Mouse (Mus musculus): ENCODE data around the gene Pkd2. TPM values are rescaled to one million over a fixed set of nuclear protein-coding genes. Genes with fewer than 3 reads are reported as not detected.
A peak's percentile ranks its signal among the peaks of the same experiment; 100 is the strongest.

Pkd2 gene
- total and polyA plus RNA-seq, 2 experiments = 5.7 to 11.2 TPM

DNA sequence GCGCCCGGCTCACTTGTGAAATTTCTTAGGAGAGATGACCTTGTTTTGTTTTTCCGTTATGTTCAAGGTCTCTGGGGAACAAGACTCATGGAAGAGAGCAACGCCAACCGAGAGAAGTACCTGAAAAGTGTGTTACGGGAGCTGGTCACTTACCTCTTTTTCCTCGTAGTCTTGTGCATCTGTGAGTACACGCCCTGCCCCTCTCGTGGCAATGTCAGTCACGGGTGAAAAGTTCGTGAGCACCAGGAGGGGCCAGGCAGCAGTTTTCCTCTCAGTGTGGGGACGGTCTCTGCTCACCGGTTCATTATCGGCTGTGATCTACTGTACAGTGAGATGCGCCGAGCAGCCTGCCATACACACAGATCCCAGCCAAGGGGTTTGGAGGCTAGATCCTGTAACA, 7.6 kb downstream of the Pkd2 start:
- WGBS = 98% methylated on average over 16 of the region's 16 CpGs
- peaks cover 6% of the 10 kb centered on the region for H3K36me3 ChIP-seq (ENCODE audit: control insufficient read depth, insufficient read depth, low read length)
- H3K9ac ChIP-seq (ENCODE audit: low read depth, low read length) = no peak overlapping the region
- H3K27ac ChIP-seq (replicated peaks; ENCODE audit: insufficient read depth, low read depth, low read length) = no peak overlapping the region
- TF ChIP-seq CTCF (IDR thresholded peaks at IDR 0.05; ENCODE audit: low read depth, low read length) (no peak), POLR2A (IDR thresholded peaks at IDR 0.05; ENCODE audit: extremely low read depth, insufficient read depth, low read length) (no peak)
- no peak overlapping the region for H3K4me3 ChIP-seq (ENCODE audit: insufficient read depth, low read depth, low read length)
- DNase-seq (ENCODE audit: extremely low read depth, low read depth, low spot score) = no peak
- H3K79me2 ChIP-seq (ENCODE audit: control insufficient read depth, insufficient read depth, low read length) = peaks cover 3% of the 10 kb centered on the region; the same call in 1 of the 2 replicates
- no peaks in the 10 kb centered on the region for H3K27me3 ChIP-seq (ENCODE audit: control insufficient read depth, insufficient read depth, low read length)
- H3K4me1 ChIP-seq (ENCODE audit: control insufficient read depth, insufficient read depth, low read length) = no peaks in the 10 kb centered on the region; the same call in none of the 2 replicates

DNA sequence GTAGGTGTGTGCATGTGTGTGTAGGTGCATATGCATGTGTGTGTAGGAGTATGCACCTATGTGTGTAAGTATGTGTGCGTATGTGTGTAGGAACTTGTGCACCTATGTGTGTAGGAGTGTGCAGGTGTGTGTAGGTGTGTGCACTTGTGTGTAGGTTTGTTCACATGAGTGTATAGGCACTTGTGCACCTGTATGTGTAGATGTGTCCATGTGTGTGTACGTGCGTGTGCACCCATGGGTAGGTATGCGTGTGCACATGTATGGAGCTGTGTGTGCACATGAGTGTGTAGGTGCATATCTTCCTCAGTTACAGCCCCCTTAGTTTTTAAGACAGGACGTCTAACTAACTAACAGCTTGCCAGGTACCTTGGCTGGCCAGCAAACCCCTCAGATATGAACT, 9.3 kb downstream of the Pkd2 start:
- Histone ChIP-seq H3K36me3 (ENCODE audit: control insufficient read depth, insufficient read depth, low read length) (peaks cover 21% of the 10 kb centered on the region), H3K27ac (replicated peaks; ENCODE audit: insufficient read depth, low read depth, low read length) (no peak overlapping the region), H3K9ac (ENCODE audit: low read depth, low read length) (no peak overlapping the region), H3K79me2 (ENCODE audit: control insufficient read depth, insufficient read depth, low read length) (no peaks in the 10 kb centered on the region), H3K4me1 (ENCODE audit: control insufficient read depth, insufficient read depth, low read length) (no peaks in the 10 kb centered on the region; the same call in none of the 2 replicates), H3K4me3 (ENCODE audit: insufficient read depth, low read depth, low read length) (no peak overlapping the region), H3K27me3 (ENCODE audit: control insufficient read depth, insufficient read depth, low read length) (no peaks in the 10 kb centered on the region)
- 93% methylated on average over 5 of the region's 5 CpGs for WGBS
- DNase-seq (ENCODE audit: extremely low read depth, low read depth, low spot score) = no peak
- TF ChIP-seq CTCF (IDR thresholded peaks at IDR 0.05; ENCODE audit: low read depth, low read length) = no peak
- no peak for TF ChIP-seq POLR2A (IDR thresholded peaks at IDR 0.05; ENCODE audit: extremely low read depth, insufficient read depth, low read length)

DNA sequence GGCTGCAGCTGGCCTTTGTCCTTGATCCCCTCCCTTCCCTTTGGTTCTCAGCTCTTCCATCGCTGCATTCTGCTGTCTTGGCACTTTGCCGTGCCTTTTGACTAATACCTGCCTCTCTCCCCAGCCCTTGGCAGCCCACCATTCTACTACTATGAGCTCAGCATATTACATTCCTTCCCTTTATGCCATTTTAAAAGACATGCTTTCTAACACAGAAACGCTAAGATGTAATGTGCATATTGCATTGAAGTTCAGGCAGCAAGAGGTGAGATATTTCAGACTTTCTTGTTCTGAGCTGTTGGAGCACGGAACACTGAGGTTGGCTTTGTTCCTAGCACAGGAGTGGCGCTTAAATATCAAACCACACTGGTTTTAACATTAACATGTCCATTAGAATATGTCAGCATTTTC, 11.7 kb downstream of the Pkd2 start:
- H3K4me1 ChIP-seq (ENCODE audit: control insufficient read depth, insufficient read depth, low read length) = no peaks in the 10 kb centered on the region; the same call in none of the 2 replicates
- DNase-seq (ENCODE audit: extremely low read depth, low read depth, low spot score) = peak; percentile 82
- H3K79me2 ChIP-seq (ENCODE audit: control insufficient read depth, insufficient read depth, low read length) = no peaks in the 10 kb centered on the region
- H3K36me3 ChIP-seq (ENCODE audit: control insufficient read depth, insufficient read depth, low read length) = peaks cover 19% of the 10 kb centered on the region
- no peak for TF ChIP-seq POLR2A (IDR thresholded peaks at IDR 0.05; ENCODE audit: extremely low read depth, insufficient read depth, low read length)
- no peak for TF ChIP-seq CTCF (IDR thresholded peaks at IDR 0.05; ENCODE audit: low read depth, low read length)
- no peak overlapping the region for H3K27ac ChIP-seq (replicated peaks; ENCODE audit: insufficient read depth, low read depth, low read length)
- 34% methylated on average over 5 of the region's 5 CpGs for WGBS
- no peak overlapping the region for H3K9ac ChIP-seq (ENCODE audit: low read depth, low read length)
- no peaks in the 10 kb centered on the region for H3K27me3 ChIP-seq (ENCODE audit: control insufficient read depth, insufficient read depth, low read length)
- no peak overlapping the region for H3K4me3 ChIP-seq (ENCODE audit: insufficient read depth, low read depth, low read length)

DNA sequence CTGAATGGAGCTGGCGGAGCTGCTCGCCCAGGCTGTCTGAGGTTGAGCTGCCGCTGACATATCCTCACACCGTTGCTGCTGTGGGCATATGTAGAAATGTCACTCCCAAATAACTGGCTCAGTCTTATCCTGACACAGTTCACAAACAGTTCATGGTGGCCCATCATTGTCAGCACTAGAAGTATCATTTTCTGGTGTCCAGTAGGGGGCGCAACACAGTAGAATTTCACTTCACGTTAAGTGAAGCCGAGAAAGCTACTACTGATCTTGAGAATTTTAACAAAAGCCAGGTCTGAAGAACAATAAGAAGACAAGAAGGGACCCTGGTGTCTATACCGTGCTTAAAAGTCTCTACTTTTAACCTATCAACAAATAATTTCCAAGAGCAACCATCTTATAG, 13.1 kb downstream of the Pkd2 start:
- Histone ChIP-seq H3K36me3 (ENCODE audit: control insufficient read depth, insufficient read depth, low read length) (peaks cover 22% of the 10 kb centered on the region), H3K79me2 (ENCODE audit: control insufficient read depth, insufficient read depth, low read length) (no peaks in the 10 kb centered on the region), H3K27me3 (ENCODE audit: control insufficient read depth, insufficient read depth, low read length) (no peaks in the 10 kb centered on the region), H3K9ac (ENCODE audit: low read depth, low read length) (no peak overlapping the region), H3K4me1 (ENCODE audit: control insufficient read depth, insufficient read depth, low read length) (no peaks in the 10 kb centered on the region; the same call in none of the 2 replicates), H3K4me3 (ENCODE audit: insufficient read depth, low read depth, low read length) (no peak overlapping the region), H3K27ac (replicated peaks; ENCODE audit: insufficient read depth, low read depth, low read length) (no peak overlapping the region)
- 97% methylated on average over 8 of the region's 8 CpGs for WGBS
- DNase-seq (ENCODE audit: extremely low read depth, low read depth, low spot score) = peak; percentile 12
- TF ChIP-seq POLR2A (IDR thresholded peaks at IDR 0.05; ENCODE audit: extremely low read depth, insufficient read depth, low read length) (no peak), CTCF (IDR thresholded peaks at IDR 0.05; ENCODE audit: low read depth, low read length) (no peak)

DNA sequence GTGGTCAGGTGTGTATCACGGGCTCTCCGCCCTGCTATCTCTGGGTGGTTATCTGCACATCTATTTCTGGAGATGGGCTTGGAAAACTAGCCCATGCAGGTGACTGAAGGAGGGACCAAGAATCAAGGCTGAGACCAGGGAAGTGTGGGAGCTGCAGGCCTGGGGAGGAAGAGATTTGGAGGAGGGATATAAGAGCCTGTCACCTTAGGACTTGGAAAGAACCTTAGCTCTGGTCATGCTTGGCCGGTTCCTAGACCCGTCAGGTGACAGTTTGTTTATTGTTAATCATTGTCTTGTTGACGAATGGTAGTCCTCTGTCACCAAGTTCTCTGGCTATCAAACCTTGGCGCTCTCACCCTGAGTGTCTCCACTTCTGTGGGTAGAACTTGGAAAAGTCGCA, 21.1 kb downstream of the Pkd2 start:
- no peak overlapping the region for H3K27ac ChIP-seq (replicated peaks; ENCODE audit: insufficient read depth, low read depth, low read length)
- peak; percentile 28 for DNase-seq (ENCODE audit: extremely low read depth, low read depth, low spot score)
- TF ChIP-seq CTCF (IDR thresholded peaks at IDR 0.05; ENCODE audit: low read depth, low read length) (no peak), POLR2A (IDR thresholded peaks at IDR 0.05; ENCODE audit: extremely low read depth, insufficient read depth, low read length) (no peak)
- no peak overlapping the region for H3K9ac ChIP-seq (ENCODE audit: low read depth, low read length)
- WGBS = 76% methylated on average over 7 of the region's 7 CpGs
- H3K36me3 ChIP-seq (ENCODE audit: control insufficient read depth, insufficient read depth, low read length) = peaks cover 30% of the 10 kb centered on the region
- no peaks in the 10 kb centered on the region for H3K4me1 ChIP-seq (ENCODE audit: control insufficient read depth, insufficient read depth, low read length)
- H3K4me3 ChIP-seq (ENCODE audit: insufficient read depth, low read depth, low read length) = no peak overlapping the region
- H3K27me3 ChIP-seq (ENCODE audit: control insufficient read depth, insufficient read depth, low read length) = no peaks in the 10 kb centered on the region
- H3K79me2 ChIP-seq (ENCODE audit: control insufficient read depth, insufficient read depth, low read length) = no peaks in the 10 kb centered on the region

DNA sequence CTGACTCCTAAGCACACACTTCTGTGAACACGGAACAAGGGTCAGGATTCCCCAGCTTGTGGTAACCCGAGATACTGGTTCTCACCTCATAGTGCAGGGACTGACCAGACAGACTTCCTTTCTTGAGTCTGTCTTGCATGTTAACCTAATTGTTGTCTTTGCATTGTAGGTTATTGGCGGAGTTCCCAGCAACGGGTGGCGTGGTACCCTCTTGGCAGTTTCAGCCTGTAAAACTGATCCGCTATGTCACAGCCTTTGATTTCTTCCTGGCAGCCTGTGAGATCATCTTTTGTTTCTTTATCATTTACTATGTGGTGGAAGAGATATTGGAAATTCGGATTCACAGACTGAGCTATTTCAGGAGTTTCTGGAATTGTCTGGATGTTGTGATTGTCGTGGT, 23.6 kb downstream of the Pkd2 start:
- no peaks in the 10 kb centered on the region for H3K79me2 ChIP-seq (ENCODE audit: control insufficient read depth, insufficient read depth, low read length)
- no peak overlapping the region for H3K9ac ChIP-seq (ENCODE audit: low read depth, low read length)
- no peaks in the 10 kb centered on the region for H3K27me3 ChIP-seq (ENCODE audit: control insufficient read depth, insufficient read depth, low read length)
- no peak for TF ChIP-seq CTCF (IDR thresholded peaks at IDR 0.05; ENCODE audit: low read depth, low read length)
- no peak for TF ChIP-seq POLR2A (IDR thresholded peaks at IDR 0.05; ENCODE audit: extremely low read depth, insufficient read depth, low read length)
- peaks cover 39% of the 10 kb centered on the region for H3K36me3 ChIP-seq (ENCODE audit: control insufficient read depth, insufficient read depth, low read length)
- no peak overlapping the region for H3K4me3 ChIP-seq (ENCODE audit: insufficient read depth, low read depth, low read length)
- 76% methylated on average over 8 of the region's 8 CpGs for WGBS
- H3K27ac ChIP-seq (replicated peaks; ENCODE audit: insufficient read depth, low read depth, low read length) = no peak overlapping the region
- no peak for DNase-seq (ENCODE audit: extremely low read depth, low read depth, low spot score)
- H3K4me1 ChIP-seq (ENCODE audit: control insufficient read depth, insufficient read depth, low read length) = no peaks in the 10 kb centered on the region
